Mouse (Mus musculus) MEL (cell line): ENCODE measurements at regions not wholly inside any gene's neighbourhood (a gene's known extent, or its start where the extent isn't known, plus 50 kb on each side); places are given as distances from the start of the nearest gene placed in this dataset.

Experiments
- DNase-seq: peaks from one replicate; pipeline ENCODE4 v3.0.0; 2011; ENCODE audit warnings: low read depth, low spot score
- H3K27ac ChIP-seq: 2 replicates; pipeline ENCODE4 v1.5.1; 2012; ENCODE audit warnings: low read depth, mild to moderate bottlenecking, control low read depth, low read length, moderate library complexity; ENCODE audit not compliant: control insufficient read depth
- H3K27me3 ChIP-seq, 2 experiments: fragments of 150-350 bp in 1 of 2; sonication (generic) in 1 of 2; 2 replicates each; pipeline ENCODE4 v1.6.1; 2012; ENCODE audit warnings: low read length in 2 of 2, mild to moderate bottlenecking in 2 of 2, improper control_type of control experiment in 1 of 2, moderate library complexity in 1 of 2; ENCODE audit not compliant: insufficient read depth in 2 of 2, control insufficient read depth in 1 of 2
- H3K36me3 ChIP-seq, 2 experiments: 2 replicates each; pipeline ENCODE4 v1.6.1; 2012 to 2014; ENCODE audit warnings: low read length in 2 of 2, improper control_type of control experiment in 1 of 2, inconsistent platforms in 1 of 2, mild to moderate bottlenecking in 1 of 2; ENCODE audit not compliant: insufficient read depth in 2 of 2, control insufficient read depth in 1 of 2
- H3K4me1 ChIP-seq, 2 experiments: fragments of 150-350 bp in 1 of 2; sonication (generic) in 1 of 2; 2 replicates each; pipeline ENCODE4 v1.6.1; 2012; ENCODE audit warnings: low read length in 2 of 2, improper control_type of control experiment in 1 of 2, mild to moderate bottlenecking in 1 of 2; ENCODE audit not compliant: insufficient read depth in 2 of 2, control insufficient read depth in 1 of 2
- H3K4me3 ChIP-seq, 2 experiments: fragments of 150-350 bp in 1 of 2; sonication (generic) in 1 of 2; 2 replicates each; pipeline ENCODE4 v1.5.1; 2012; ENCODE audit warnings: low read depth in 2 of 2, low read length in 2 of 2, mild to moderate bottlenecking in 2 of 2, moderate library complexity in 2 of 2, control low read depth in 1 of 2, improper control_type of control experiment in 1 of 2; ENCODE audit not compliant: control insufficient read depth in 1 of 2, insufficient read depth in 1 of 2
- H3K79me2 ChIP-seq: 2 replicates; pipeline ENCODE4 v1.6.1; 2012; ENCODE audit warnings: mild to moderate bottlenecking, low read length, moderate library complexity; ENCODE audit not compliant: control insufficient read depth, poor library complexity, insufficient read depth
- H3K9ac ChIP-seq: 2 replicates; pipeline ENCODE4 v1.6.1; 2012; ENCODE audit warnings: low read depth, mild to moderate bottlenecking, control low read depth, low read length, moderate library complexity; ENCODE audit not compliant: control insufficient read depth, poor library complexity, severe bottlenecking
- H3K9me3 ChIP-seq: fragments of 150-350 bp; sonication (generic); replicated peaks from 2 replicates; pipeline ENCODE4 v1.6.1; 2012; ENCODE audit warnings: mild to moderate bottlenecking, low read length, improper control_type of control experiment, moderate library complexity; ENCODE audit not compliant: insufficient read depth
- CHD1 ChIP-seq: IDR thresholded peaks from 2 replicates; pipeline ENCODE4 v1.6.1; 2012; ENCODE audit warnings: low read depth, mild to moderate bottlenecking, inconsistent platforms, low read length, improper control_type of control experiment
- CHD2 ChIP-seq: IDR thresholded peaks from 2 replicates; pipeline ENCODE4 v1.6.1; 2011; ENCODE audit warnings: low read length, improper control_type of control experiment
- ELF1 ChIP-seq: IDR thresholded peaks from 2 replicates; pipeline ENCODE4 v1.6.1; 2014; ENCODE audit warnings: low read depth, mild to moderate bottlenecking, inconsistent platforms, low read length, improper control_type of control experiment, moderate library complexity
- EP300 ChIP-seq, 2 experiments: IDR thresholded peaks; 2 replicates each; pipeline ENCODE4 v1.6.1; 2011; ENCODE audit warnings: improper control_type of control experiment in 2 of 2, low read length in 2 of 2, low read depth in 1 of 2, mild to moderate bottlenecking in 1 of 2
- ETS1 ChIP-seq: IDR thresholded peaks from 2 replicates; pipeline ENCODE4 v1.6.1; 2012; ENCODE audit warnings: low read depth, mild to moderate bottlenecking, inconsistent platforms, low read length, improper control_type of control experiment, moderate library complexity
- GABPA ChIP-seq: IDR thresholded peaks from 2 replicates; pipeline ENCODE4 v1.6.1; 2012; ENCODE audit warnings: low read depth, mild to moderate bottlenecking, inconsistent platforms, low read length, improper control_type of control experiment, moderate library complexity
- GATA1 ChIP-seq: IDR thresholded peaks from 2 replicates; pipeline ENCODE4 v1.6.1; 2011; ENCODE audit warnings: low read depth, low read length, improper control_type of control experiment
- MAFK ChIP-seq: IDR thresholded peaks from 2 replicates; pipeline ENCODE4 v1.6.1; 2011; ENCODE audit warnings: low read depth, mild to moderate bottlenecking, low read length, improper control_type of control experiment, borderline replicate concordance
- MAX ChIP-seq: IDR thresholded peaks from 2 replicates; pipeline ENCODE4 v1.6.1; 2011; ENCODE audit warnings: low read length, improper control_type of control experiment
- MXI1 ChIP-seq: IDR thresholded peaks from 2 replicates; pipeline ENCODE4 v1.6.1; 2011; ENCODE audit warnings: mild to moderate bottlenecking, low read depth, low read length, improper control_type of control experiment
- MYC ChIP-seq: IDR thresholded peaks from 2 replicates; pipeline ENCODE4 v1.6.1; 2011; ENCODE audit warnings: low read depth, mild to moderate bottlenecking, low read length, improper control_type of control experiment, moderate library complexity
- NELFE ChIP-seq: IDR thresholded peaks from 2 replicates; pipeline ENCODE4 v1.6.1; 2011; ENCODE audit warnings: low read depth, low read length, improper control_type of control experiment
- POLR2A ChIP-seq, 2 experiments: IDR thresholded peaks; 2 replicates each; pipeline ENCODE4 v1.6.1; 2011 to 2012; ENCODE audit warnings: low read length in 2 of 2, mild to moderate bottlenecking in 2 of 2, control low read depth in 1 of 2, improper control_type of control experiment in 1 of 2, low read depth in 1 of 2, moderate library complexity in 1 of 2; ENCODE audit not compliant: control insufficient read depth in 1 of 2, insufficient read depth in 1 of 2, poor library complexity in 1 of 2
- SIN3A ChIP-seq: IDR thresholded peaks from 2 replicates; pipeline ENCODE4 v1.6.1; 2012; ENCODE audit warnings: low read length, improper control_type of control experiment, inconsistent platforms
- SMC3 ChIP-seq: IDR thresholded peaks from 2 replicates; pipeline ENCODE4 v1.6.1; 2011; ENCODE audit warnings: low read depth, low read length, improper control_type of control experiment
- TBP ChIP-seq: IDR thresholded peaks from 2 replicates; pipeline ENCODE4 v1.8.0; 2011; ENCODE audit warnings: low read depth, low read length, improper control_type of control experiment
- TCF12 ChIP-seq: IDR thresholded peaks from 2 replicates; pipeline ENCODE4 v1.6.1; 2014; ENCODE audit warnings: low read depth, mild to moderate bottlenecking, inconsistent platforms, low read length, improper control_type of control experiment, moderate library complexity
- UBTF ChIP-seq: IDR thresholded peaks from 2 replicates; pipeline ENCODE4 v1.6.1; 2012; ENCODE audit warnings: low read depth, mild to moderate bottlenecking, inconsistent platforms, low read length, improper control_type of control experiment, moderate library complexity, borderline replicate concordance; ENCODE audit not compliant: insufficient read depth
- USF1 ChIP-seq: IDR thresholded peaks from 2 replicates; pipeline ENCODE4 v1.6.1; 2014; ENCODE audit warnings: low read depth, mild to moderate bottlenecking, inconsistent platforms, low read length, improper control_type of control experiment, moderate library complexity
- ZC3H11A ChIP-seq: IDR thresholded peaks from 2 replicates; pipeline ENCODE4 v1.6.1; 2012; ENCODE audit warnings: low read depth, mild to moderate bottlenecking, inconsistent platforms, low read length, improper control_type of control experiment
- ZKSCAN1 ChIP-seq: IDR thresholded peaks from 2 replicates; pipeline ENCODE4 v1.6.1; 2012; ENCODE audit warnings: low read depth, mild to moderate bottlenecking, inconsistent platforms, low read length, improper control_type of control experiment, moderate library complexity
- ZMIZ1 ChIP-seq: IDR thresholded peaks from 2 replicates; pipeline ENCODE4 v1.6.1; 2012; ENCODE audit warnings: low read depth, mild to moderate bottlenecking, inconsistent platforms, low read length, improper control_type of control experiment, moderate library complexity
- ZNF384 ChIP-seq: IDR thresholded peaks from 2 replicates; pipeline ENCODE4 v1.6.1; 2012; ENCODE audit warnings: low read depth, mild to moderate bottlenecking, inconsistent platforms, low read length, improper control_type of control experiment

- TF ChIP-seq EP300 (IDR thresholded peaks at IDR 0.05; ENCODE audit: low read depth in 1 of 2, low read length in 2 of 2) (no peak), TBP (no peak), POLR2A (IDR thresholded peaks at IDR 0.05; ENCODE audit: control insufficient read depth in 1 of 2, insufficient read depth in 1 of 2, low read depth in 1 of 2, low read length in 2 of 2, poor library complexity in 1 of 2) (no peak), NELFE (no peak), UBTF (no peak), SIN3A (no peak), MAFK (no peak), ZC3H11A (no peak), MXI1 (no peak)
- Histone ChIP-seq H3K36me3 (no peaks in the 10 kb centered on the region), H3K9ac (no peak overlapping the region), H3K9me3 (no peaks in the 10 kb centered on the region), H3K4me1 (no peaks in the 10 kb centered on the region), H3K79me2 (no peaks in the 10 kb centered on the region), H3K27me3 (no peaks in the 10 kb centered on the region), H3K4me3 (no peak overlapping the region), H3K27ac (no peak overlapping the region)
- no peak for DNase-seq
Measured at GRCm38 (mm10) chr10:117984784-117985602, 139.2 kb upstream of the Rap1b start.

DNA sequence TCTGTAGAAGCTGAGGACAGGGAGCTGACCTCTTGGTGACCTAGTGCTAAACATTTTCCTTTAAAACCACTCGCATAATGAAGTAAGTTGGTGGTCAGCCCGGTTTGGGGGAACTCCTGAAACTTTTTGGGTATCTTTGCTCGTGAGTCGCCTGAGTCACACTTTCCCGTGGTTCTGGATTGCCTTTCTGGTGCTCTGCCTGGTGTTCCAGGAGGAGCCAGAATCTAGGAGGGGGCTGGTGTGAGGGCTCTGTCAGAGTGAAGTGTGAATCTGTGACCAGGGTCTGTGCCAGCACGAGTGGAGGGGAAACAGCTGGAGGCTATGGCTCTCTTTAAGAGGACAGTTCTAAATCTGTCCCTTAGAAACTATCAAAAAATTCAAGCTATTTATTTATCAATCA, 141.8 kb upstream of the Rap1b start:
- Histone ChIP-seq H3K36me3 (no peaks in the 10 kb centered on the region), H3K27me3 (no peaks in the 10 kb centered on the region), H3K27ac (no peak overlapping the region), H3K4me3 (no peak overlapping the region), H3K79me2 (no peaks in the 10 kb centered on the region), H3K9ac (no peak overlapping the region), H3K9me3 (no peaks in the 10 kb centered on the region), H3K4me1 (no peaks in the 10 kb centered on the region)
- TF ChIP-seq ZNF384 = no peak
- no peak for TF ChIP-seq TCF12
- TF ChIP-seq ZKSCAN1 = no peak
- DNase-seq = no peak

- Histone ChIP-seq H3K27me3 (no peaks in the 10 kb centered on the region), H3K9me3 (no peaks in the 10 kb centered on the region), H3K79me2 (no peaks in the 10 kb centered on the region), H3K36me3 (no peaks in the 10 kb centered on the region)
- TF ChIP-seq UBTF = no peak
- TF ChIP-seq GABPA = no peak
- no peak for TF ChIP-seq GATA1
- TF ChIP-seq USF1 = no peak
- TF ChIP-seq ELF1 = no peak
- no peak for TF ChIP-seq SMC3
- no peak for TF ChIP-seq CHD1
- no peak for TF ChIP-seq MAX
- no peak for TF ChIP-seq ETS1
- no peak for TF ChIP-seq CHD2
- no peak for TF ChIP-seq TBP
- no peak for TF ChIP-seq ZMIZ1
- TF ChIP-seq MYC = no peak
- no peak for TF ChIP-seq NELFE
- TF ChIP-seq MXI1 = no peak
- TF ChIP-seq ZKSCAN1 = no peak
- TF ChIP-seq, all 39 proteins: peak for 0
- Histone ChIP-seq H3K27ac (no peak overlapping the region), H3K4me1 (no peaks in the 10 kb centered on the region), H3K9ac (no peak overlapping the region), H3K4me3 (no peak overlapping the region)
- no peak for DNase-seq
Measured at GRCm38 (mm10) chr10:117988076-117988475, 142.2 kb upstream of the Rap1b start.
